Mouse (Mus musculus): ENCODE data around the gene Tdrd6.

- TF ChIP-seq TAL1 (IDR thresholded peaks at IDR 0.05; ENCODE audit: low read length) (no peak), GATA1 (IDR thresholded peaks at IDR 0.05; ENCODE audit: low read length) (no peak)
Observed at GRCm38 (mm10) chr17:43606704-43607103, 23.4 kb downstream of the Tdrd6 start.

Measured in erythroblast, embryonic 14.5 days (primary cell).